Mouse (Mus musculus) gastrocnemius, postnatal 10 days (tissue): ENCODE results near the gene Tmbim4. TPM values are rescaled to one million over a fixed set of nuclear protein-coding genes. Genes with fewer than 3 reads are reported as not detected.
"Not testable (repeated sequence)": the region's sequence is repeated elsewhere in the genome, so short reads cannot be mapped to it uniquely, and the experiment has no call there.

Experiments used
- DNase-seq: peaks from one replicate; pipeline ENCODE4 v3.0.0; 2021; ENCODE audit warnings: mixed read lengths
- total RNA-seq, 2 experiments: library from RNA; stranded (reverse); gene quantifications; 2 replicates each; pipeline ENCODE4 v1.2.3; 2021

Tmbim4 gene
- total RNA-seq, 2 experiments from 2014 or later: 65.2 to 67.7 TPM

DNA sequence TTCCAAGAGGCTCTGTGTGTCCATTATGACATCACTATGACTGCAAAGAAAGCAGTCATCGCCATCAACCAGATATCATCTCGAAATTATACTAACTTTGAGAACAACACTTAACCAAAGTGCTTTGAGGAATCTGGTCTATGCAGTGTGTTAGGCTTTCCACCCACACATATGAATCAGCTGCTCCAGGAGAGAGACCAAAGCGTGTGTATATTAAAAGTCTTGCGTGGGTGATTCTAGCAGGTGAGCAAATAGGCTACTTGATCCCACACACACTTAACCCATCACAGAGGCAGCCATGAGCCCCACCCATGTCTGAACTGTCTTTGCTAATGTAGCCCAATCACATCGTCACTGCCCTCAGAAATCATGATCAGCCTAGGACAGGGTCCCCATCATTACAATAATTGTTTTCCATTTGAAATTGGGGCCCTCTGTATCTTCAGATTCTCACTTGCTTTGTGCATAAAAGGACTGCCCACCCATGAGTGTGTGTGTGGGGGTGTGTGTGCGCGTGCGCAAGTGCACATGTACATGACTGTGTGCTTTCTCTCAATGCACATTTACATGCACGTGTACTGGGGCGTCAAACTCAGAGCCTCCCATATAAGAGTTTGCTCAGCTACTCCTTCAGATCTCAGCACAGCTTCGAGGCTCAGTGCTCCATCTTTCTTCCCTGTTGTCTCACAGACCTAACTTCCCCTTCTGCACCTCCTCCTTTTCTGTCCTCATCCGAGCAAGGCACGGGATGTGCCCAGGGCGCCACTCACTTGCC is 4.1 kb upstream of the Tmbim4 start:
- no peak for DNase-seq

DNA sequence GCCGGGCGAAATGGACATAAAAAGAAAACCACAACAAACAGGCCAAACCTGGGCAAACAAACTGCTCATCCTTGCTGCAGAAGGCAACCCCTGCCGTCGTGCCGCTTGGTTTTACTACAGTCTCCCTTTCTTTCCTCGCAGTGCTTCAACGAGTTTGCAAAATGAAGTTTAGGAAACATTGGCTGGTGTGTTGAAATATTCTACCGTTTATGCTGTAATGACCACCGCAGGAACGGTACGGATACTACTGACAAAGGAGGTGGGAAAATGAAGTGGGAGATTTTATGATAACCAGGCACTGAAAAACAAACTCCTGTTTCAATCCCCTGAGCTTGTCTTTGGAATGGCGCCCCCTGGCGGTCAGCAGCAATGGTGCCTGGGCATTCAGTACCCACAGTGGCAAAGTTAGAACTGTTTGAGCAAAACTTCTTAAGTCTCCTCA is 592 bp downstream of the Tmbim4 start, which contains the start of gene Irak3:
Gene Irak3 (minus strand): TSS at position 170 of the 442 bp plus-strand sequence.
- peak; percentile 92 for DNase-seq

DNA sequence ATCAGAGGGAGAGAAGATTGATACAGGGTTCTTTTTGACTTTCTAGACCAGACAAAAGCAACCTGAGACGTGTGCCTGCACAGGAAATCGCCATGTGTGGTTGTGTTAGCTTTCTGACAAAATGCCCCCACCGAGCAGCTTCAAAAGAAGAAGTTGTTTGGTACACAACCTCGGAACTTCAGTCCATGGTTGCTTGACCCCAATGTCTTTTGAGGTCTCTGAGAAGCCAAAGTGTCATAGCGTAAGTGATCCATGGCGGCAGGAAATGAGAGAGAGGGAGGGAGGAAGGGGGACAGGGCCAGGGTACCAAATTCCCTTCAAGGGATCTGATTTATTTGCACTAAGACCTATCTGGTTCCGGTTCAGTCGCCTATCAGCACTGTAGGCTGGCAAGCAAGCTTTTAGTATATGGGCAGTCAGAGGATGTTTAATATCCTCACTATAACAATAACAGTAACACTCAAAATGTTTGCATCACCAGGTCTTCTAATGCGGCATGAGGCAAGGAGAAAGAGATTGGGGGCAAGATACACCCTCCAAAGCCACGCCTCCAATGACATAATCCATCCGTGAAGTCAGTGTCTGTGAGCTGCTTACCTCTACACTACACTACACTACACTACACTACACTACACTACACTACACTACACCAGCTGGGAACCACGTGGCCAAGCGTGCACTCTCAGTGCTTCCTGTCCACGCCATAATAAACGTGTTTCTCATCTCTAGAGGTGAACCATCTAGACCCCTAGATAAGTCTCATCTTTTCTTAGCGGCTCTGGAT is 1.3 kb downstream of the Tmbim4 start:
- no peak for DNase-seq

DNA sequence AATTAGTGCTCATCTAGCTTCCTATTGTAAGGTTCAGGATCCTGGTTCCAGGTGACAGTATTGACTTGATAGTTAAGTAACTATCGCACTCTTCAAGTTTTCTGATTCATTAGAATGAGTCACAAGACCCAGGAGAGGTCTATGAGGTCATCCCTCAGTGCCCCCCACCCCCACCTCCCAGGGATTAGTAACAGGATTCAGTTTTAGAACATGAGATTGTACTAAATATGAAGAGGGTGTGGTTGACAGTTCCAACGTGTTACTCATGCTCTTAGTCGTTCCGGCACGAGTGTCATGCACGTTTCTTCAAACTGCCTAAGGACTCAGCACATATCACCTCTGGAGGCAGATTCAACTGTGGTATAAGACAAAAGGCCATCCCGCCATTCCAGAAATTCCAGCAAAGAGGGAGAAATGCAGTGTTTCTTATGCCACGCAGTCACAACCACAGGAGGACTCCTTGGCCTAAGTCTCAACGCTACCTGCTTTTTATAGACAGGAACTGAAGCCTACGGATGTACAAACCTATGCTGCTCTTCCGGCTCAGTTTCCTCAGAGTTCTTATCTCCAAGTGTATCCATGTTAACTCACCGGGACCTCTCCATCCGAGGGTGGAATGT is 3.3 kb downstream of the Tmbim4 start:
- DNase-seq: no peak

DNA sequence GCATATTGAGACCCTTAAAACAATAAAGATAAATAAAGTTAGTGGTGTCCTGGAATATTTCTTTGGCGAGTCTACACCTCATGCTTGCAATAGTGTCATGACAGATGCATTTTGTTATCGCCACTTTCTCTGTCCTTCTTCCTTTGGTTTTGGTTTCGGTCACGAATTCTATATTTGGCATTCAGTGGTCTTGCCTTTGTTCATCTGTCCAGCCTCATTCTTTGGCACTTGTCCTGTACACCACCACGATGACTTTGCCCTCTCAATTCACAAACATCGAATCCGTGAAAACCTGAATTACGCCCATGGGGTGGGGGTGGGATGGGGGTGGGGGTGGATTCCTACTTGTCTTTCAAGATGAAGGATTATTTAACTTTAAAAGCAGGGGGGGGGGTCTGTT is 6.6 kb downstream of the Tmbim4 start:
- no peak for DNase-seq

DNA sequence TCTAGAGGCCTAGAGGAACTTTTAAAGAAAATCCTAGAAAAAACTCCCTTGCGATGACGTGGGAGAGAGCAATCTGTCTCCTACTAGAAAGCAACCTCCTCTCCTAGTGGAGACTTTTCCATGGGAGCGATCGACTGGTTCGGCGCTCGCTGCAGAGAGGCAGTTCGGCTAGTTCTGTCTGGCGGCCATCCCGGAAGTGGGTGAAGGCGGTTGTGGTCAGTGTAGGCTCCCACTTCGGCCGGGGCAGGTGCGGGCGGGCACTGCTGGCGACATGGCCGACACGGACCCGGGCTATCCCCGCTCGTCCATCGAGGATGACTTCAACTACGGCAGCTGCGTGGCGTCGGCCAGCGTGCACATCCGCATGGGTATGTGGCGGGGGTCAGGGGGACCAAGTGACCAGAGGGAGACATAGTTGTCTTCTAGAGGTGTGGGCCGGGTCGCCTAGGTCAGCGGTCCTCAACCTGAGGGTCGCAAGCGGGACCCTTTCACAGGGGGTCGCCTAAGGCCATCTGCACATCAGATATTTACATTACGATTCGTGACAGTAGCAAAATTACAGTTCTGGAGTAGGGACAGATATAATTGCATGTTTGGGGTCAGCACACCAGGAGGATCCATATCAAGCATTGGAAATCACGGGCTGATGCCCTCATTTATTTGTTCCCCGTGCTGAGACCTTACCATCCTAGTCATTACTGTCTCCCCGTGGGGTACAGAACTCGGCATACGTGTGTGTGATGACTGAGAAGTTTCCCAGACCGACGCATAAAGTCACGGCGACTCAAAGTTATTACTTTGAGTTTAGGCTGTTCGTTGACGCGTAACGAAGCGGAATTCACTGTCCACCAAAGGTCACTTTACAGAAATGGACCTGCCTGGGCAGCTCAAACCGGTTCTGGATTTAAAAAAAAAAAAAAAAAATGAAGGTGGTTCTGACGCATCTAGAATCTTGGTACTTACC is 7.5 kb downstream of the Tmbim4 start:
- DNase-seq: peak; percentile 91

DNA sequence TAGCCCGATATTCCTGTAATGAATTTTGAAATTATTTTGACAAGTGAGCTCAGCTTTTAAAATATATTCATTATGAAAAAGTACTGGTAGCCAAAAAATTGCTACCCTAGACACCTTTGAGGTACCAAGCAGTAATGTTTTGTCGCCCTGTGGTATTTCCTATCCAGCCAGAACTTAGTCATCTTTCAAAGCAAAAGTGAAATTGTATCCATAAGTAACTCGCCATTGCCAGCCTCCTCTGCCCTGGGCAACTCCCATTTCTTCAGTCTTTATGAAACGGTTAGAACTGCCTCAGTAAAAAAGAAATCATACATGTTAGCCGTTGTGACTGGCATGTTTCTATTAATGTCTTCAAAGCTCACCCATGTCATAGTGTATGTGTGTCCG is 8.1 kb downstream of the Tmbim4 start:
- no peak for DNase-seq

DNA sequence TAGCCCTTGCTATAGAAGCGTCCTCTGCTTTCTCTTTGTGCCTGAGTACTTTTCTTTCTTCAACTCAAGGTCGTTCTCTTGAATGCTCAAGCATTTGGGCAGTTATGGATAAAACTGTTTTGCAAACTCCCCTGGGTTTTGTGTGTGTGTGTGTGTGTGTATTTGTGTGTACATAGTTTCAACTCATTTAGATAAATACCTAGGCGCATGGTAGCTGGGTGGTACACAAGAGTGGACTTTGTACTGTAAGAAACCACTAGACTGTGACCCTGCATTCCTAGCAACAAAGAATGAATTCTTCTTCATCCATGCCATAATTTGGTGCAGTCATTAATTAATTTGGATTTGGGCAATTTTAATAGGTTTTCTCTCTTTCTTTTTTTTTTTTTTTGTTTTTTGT is 8.7 kb downstream of the Tmbim4 start:
- no peak for DNase-seq

DNA sequence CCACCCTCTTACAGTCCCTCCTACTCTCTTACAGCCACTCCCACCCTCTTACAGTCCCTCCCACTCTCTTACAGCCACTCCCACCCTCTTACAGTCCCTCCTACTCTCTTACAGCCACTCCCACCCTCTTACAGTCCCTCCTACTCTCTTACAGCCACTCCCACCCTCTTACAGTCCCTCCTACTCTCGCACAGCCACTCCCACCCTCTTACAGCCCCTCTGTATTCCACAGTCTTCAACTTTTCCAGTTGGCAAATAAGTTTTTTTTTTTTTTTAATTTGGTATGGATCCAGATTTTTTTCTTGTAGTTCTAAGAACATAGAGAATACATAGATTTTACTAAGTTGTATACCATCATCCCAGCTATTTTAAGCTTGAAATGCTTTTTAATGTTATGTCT is 15.7 kb downstream of the Tmbim4 start:
- not testable (repeated sequence) for DNase-seq

DNA sequence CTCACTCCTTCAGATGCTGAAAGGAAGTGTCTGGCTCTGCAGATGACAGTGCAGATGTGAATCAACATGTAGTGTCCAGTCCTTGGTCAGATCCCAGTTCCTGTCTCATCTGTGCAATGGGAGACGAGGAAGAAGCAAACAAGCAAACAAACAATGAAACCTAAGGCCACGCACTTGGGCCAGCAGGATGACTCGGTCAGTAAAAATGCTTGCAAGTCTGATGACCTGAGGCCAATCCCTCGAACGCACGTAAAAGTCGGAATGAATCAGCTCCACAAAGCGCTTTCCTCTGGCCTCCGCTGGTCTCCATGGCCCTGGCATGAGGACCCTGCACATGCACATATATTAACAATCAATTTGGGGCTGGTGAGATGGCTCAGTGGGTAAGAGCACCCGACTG is 17.6 kb downstream of the Tmbim4 start:
- no peak for DNase-seq

DNA sequence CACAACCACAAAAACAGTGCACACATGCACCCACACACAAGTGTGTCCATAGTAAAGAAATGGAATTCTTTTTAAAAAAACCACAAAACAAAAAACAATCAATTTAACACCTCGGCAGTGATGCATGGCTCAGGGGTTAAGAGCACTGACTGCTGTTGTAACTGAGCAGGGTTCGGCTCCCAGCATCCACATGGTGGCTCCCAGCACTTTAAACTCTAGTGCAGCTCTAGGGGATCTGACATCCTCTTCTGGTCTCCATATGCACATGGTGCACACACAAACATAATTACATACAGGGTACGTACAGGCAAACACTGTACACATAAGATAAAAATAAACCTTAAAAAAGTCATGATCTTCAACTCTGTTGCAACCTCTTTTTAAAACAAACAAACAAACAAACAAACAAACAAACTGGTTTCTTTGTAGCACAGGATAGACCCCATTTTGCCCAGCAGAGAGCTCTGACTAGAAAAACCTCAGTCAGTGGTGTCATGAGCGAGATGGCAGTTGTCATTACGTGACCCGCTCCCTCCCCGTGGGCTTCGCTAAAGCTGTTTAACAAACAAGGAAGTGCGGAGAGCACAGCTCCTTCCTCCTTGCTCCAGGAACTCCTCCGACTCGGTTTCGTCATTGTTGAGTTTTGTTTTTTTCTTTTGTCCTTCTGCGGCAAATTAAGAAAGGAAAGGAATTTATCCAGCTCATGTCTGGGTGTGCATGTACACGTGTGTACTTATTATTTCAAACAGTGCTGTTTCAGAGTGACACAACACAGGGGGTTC is 18.4 kb downstream of the Tmbim4 start:
- no peak for DNase-seq

DNA sequence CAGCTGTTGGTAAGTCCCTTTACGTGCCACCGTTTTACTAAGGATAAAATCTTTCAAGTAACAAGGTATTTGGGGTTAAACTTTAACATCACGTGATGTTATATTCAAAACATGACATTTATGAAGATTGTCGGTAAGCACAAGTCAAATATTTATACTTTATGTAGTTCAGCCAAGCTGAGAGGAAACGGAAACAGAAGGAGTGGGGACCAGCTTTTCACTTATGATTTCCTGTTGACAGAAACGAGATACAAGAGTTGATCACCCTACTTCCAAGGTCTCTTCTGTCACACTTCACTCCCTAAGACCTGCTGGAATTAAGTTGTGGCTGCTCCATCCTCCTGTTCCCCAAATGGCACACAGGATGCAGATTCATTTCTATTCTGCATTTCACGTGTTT is 19.4 kb downstream of the Tmbim4 start:
- DNase-seq: no peak

DNA sequence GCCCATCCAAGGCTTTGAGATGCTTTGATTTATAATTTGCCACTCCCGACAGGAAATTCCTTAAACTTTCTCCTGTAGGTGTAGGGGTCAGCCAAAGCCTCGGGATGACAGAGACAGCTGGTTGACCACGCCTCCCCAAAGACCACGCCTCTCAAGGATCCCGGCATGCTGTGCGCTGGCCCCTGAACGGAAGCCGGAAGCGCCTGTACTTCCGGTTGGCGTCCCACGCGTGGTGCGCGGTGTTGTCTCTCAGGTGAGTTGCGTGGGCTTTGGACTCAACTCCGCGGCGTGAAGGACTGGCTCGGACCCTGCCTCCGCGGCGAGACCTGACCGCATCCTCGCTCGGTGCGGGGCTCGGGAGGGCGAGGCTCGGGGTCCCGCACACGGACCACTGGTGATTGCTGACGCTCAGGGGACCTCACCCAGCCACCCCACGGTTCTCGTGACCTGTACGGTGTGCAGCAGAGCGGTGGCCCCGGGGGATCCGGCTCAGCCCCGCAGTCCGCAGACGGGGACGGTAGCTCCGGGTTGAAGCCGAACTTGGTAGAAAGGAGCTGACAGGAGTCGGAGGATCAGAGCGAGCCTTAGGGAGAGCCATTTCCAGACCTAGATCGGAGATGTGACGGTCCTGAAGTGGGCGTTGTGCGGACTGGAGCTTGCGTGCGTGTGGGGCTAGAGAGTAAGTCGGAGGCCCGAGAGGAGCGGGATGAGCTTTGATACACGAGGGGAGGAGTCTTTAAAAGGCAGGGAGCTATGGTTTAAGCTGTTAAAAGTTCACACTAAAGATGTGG is 25.7 kb downstream of the Tmbim4 start, which contains the start of gene Llph:
Gene Llph (plus strand): TSS at position 200 of the 791 bp plus-strand sequence.
- DNase-seq: peak; percentile 88

DNA sequence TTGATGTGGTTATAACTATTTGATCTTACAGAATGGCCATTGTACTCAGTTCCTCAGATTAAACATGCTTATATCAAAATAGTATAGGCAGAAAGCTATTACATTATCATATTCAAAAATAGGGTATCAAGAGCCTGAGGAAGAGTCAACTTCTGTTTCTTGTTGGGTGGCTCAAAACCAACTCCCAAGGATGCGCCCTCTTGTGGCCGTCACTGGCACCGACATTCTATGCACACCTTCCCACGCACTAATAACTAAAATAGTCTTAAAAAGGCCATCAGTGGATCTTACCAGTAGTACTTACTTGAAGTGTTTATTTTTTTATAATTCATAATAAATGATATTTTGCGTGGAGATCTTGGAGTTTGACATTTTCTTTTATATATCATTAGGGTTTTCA is 30.3 kb downstream of the Tmbim4 start:
- DNase-seq: peak; percentile 74

DNA sequence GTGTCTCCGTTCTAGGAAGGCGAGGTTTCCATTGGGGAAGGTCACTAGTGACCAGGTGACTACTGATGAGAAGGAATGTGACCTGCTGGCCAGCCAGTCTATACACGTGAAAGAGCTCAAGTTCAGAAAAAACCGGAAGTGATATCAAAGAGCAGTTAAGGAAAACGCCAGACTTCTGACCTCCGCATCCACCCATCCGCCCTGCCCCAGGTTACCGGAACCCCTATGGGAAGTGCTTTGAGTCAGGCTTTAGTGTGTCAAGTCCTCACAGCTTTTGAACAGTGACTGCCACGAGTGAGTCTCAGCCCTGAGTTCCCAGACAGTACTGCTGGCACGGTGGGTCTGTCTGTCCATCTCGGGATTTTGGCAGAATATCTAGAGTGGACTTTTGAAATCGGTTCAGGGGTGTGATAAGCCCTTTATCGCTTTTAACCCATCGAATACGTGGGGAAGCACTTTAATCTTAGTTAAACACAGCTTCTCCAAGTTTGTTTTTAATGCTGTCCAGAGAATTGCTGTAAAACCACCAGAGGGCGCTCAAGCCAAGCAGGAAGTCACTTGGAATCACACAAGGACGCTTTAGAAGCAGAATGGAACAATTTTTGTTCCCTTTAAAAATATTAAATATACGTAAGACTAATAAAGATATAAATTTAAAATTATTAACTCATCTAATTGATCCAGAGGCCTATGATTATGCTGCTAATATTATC is 32.4 kb downstream of the Tmbim4 start:
- peak; percentile 61 for DNase-seq

DNA sequence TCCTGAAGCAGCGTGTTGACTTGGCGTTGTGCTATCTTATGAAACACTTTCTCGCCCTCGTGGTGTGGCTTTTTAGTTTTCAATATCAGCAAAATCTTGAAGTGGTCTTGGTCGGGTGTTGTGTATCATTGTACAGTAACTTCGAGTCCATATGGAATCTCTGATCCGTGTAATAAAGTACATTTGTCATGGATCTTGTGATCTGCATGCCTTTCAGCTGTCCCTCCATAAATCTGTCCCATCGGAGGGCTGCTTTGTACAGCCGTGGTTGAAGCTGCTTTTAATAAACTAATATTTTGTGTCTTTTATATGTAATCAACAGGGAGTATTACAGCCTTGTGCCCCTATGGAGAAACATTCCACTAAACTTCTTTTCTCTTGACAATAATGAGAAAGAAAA is 35.5 kb downstream of the Tmbim4 start:
- no peak for DNase-seq

DNA sequence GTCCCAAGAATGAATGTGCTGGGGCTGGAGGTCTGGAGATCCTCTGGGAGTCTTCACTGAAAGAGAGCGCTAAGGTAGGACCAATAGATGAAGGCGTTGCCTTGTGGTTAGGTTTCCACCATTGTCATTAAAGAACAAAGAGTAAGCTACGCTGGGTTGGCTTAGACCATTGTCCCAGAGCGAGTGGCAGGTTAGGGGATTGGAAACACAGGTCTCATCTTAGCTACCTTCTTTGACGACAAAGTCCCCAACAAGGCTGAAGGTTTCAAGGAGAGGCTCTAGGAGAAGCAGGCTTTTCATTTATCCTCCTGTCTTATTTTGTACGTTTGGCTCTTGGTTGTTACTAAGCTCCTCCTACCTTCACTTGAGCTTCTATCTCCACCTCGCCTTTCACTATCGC is 36.9 kb downstream of the Tmbim4 start:
- DNase-seq: no peak

DNA sequence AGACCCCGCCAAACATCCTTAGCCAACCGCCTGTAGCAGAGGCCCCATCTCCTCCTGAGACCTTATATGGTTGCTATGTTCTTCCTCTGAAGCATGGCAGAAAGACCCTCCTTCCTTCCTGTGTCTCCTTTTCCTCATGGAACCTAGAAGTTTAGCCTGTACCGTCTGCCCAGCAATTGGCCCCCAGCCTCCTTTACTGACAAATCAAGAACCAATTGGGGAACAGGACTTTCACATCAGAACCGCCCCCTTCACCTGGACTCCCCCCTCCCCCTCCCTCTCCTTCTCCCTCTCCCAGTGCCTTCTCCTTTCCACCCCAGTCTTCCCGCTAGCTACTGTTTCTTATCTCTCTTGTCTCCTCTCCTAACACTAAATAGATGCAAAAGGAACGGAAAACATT is 38.1 kb downstream of the Tmbim4 start:
- no peak for DNase-seq

DNA sequence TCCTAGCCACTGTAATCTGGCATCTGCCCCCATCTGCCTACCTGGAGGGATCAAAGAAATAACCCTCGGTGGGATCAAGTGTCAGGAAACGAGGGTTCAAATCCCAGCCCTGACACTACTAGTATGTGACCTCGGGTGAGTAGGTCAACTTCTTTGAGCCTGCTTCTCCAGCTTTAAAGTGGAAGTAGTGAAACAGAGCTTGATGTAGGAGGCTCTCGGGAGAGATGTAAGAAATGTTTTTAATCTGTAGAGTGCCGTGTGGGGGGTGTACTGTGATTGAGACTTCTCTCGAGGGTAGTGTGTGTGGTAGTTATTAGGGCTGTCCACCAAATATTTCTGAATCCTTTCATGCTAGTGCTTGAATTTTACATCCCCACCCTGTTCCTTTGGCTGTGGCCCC is 41.0 kb downstream of the Tmbim4 start:
- no peak for DNase-seq
